Mouse (Mus musculus) intestine, embryonic 15.5 days (tissue): ENCODE data around the gene Zkscan6. TPM values are rescaled to one million over a fixed set of nuclear protein-coding genes. Genes with fewer than 3 reads are reported as not detected.

Experiments used
- ATAC-seq: fragments of 200-750 bp; cut with Nextera tagmentation; 2 replicates; pipeline ENCODE4 v1.8.0; 2017; ENCODE audit warnings: moderate TSS enrichment, moderate library complexity
- H3K27ac ChIP-seq: fragments of 300-500 bp; sonication (generic); 2 replicates; pipeline ENCODE4 v1.5.1; 2015; ENCODE audit warnings: mild to moderate bottlenecking, inconsistent platforms
- H3K27me3 ChIP-seq: fragments of 300-500 bp; sonication (generic); replicated peaks from 2 replicates; pipeline ENCODE4 v1.6.1; 2015; ENCODE audit warnings: inconsistent platforms
- H3K36me3 ChIP-seq: fragments of 300-500 bp; sonication (generic); 2 replicates; pipeline ENCODE4 v1.6.1; 2015; ENCODE audit warnings: inconsistent platforms
- H3K4me1 ChIP-seq: fragments of 300-500 bp; sonication (generic); replicated peaks from 2 replicates; pipeline ENCODE4 v1.6.1; 2015; ENCODE audit warnings: inconsistent platforms
- H3K4me2 ChIP-seq: fragments of 300-500 bp; sonication (generic); replicated peaks from 2 replicates; pipeline ENCODE4 v1.6.1; 2015; ENCODE audit warnings: mild to moderate bottlenecking, inconsistent platforms
- H3K4me3 ChIP-seq: fragments of 300-500 bp; sonication (generic); replicated peaks from 2 replicates; pipeline ENCODE4 v1.5.1; 2015; ENCODE audit warnings: inconsistent platforms
- H3K9ac ChIP-seq: fragments of 300-500 bp; sonication (generic); 2 replicates; pipeline ENCODE4 v1.6.1; 2015; ENCODE audit warnings: inconsistent platforms
- H3K9me3 ChIP-seq: fragments of 300-500 bp; sonication (generic); 2 replicates; pipeline ENCODE4 v1.6.1; 2016; ENCODE audit warnings: inconsistent platforms
- WGBS: fragments of 180-500 bp; shearing (Covaris S2); methylation state at CpG from one replicate; pipeline ENCODE4 v1.1.7; 2015; 5-methylcytosine and 5-hydroxymethylcytosine counted together
- polyA plus RNA-seq: library from polyadenylated mRNA; unstranded; fragments of >200 nt; fragmentation: Nextera tagmentation; extraction: Ambion mirVana; gene quantifications from 2 replicates; pipeline ENCODE4 v1.2.1, GENCODE M21; 2015

Gene Zkscan6
- polyA plus RNA-seq, 1 experiment from 2014 or later, result 15.1 TPM

DNA sequence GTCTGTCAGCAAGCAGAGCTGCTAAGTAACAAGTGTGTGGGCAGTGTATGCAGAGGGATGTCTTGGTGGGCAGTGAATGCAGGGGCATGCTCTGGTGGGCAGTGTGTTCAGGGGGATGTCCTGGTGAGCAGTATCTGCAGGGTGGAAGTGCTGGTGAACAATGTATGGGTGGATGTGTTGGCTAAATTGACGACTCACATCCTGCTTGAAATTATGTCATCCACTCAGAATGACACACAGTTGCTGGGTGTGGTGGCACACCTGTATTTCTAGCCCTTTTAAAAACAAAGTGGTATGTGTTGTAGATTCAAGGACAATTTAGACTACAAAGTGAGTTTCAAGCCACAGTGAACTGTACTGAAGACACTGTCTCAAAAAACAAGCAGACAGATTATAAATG lies 11.2 kb downstream of the Zkscan6 start:
- H3K4me3 ChIP-seq, result no peak overlapping the region
- no peaks in the 10 kb centered on the region for H3K9me3 ChIP-seq
- H3K9ac ChIP-seq, result no peak overlapping the region
- no peak overlapping the region for H3K4me2 ChIP-seq
- H3K4me1 ChIP-seq, result no peaks in the 10 kb centered on the region
- 63% methylated on average over 1 of the region's 1 CpGs for WGBS
- no peaks in the 10 kb centered on the region for H3K27me3 ChIP-seq
- no peak for ATAC-seq
- no peak overlapping the region for H3K27ac ChIP-seq
- peaks cover 17% of the 10 kb centered on the region for H3K36me3 ChIP-seq

DNA sequence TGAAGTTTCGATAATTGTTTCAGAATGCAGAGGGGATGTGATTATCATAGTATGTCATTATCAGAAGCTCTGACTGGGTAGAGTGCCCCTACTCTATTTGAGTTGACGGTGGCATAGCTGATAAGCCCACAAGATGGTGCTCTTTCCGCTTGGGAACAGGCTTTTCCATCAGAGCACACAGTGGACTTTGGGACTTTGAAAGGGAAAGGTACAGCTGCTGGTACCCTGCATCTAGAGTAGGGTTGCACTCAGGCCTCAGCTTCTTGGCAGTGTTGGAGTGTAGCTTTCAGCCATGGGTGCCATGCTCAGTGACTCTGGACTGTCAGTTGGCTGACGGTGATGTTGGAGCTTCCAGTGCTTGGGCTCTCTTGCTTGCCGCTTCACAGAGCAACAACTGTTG lies 13.3 kb downstream of the Zkscan6 start:
- no peaks in the 10 kb centered on the region for H3K27me3 ChIP-seq
- no peak overlapping the region for H3K4me2 ChIP-seq
- WGBS, result 72% methylated on average over 5 of the region's 5 CpGs
- no peaks in the 10 kb centered on the region for H3K4me1 ChIP-seq
- H3K9me3 ChIP-seq, result no peaks in the 10 kb centered on the region
- no peak overlapping the region for H3K9ac ChIP-seq
- H3K4me3 ChIP-seq, result no peak overlapping the region
- H3K36me3 ChIP-seq, result peaks cover 14% of the 10 kb centered on the region
- ATAC-seq, result peak; percentile 62; the same call in 1 of the 2 replicates
- no peak overlapping the region for H3K27ac ChIP-seq

DNA sequence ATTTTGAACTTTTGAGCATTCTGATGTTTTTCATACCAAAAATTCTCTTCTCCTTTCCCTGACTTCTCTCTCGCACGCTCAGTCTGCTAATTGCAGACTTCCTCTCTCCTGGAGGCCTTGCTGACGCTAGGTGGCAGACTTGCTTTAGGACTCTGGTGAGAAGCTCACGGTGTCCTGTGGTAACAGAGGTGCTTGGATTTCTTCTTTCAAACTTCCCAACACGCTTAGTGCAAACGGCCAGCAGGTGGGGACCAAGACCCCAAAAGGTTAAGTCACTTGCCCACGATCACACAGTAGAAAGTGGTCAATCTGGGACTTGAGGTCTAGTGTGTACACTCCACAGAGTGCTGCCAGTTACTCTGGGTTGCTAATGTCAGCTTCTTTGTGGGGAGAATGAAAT lies 13.9 kb downstream of the Zkscan6 start:
- Histone ChIP-seq H3K27ac (no peak overlapping the region), H3K36me3 (peaks cover 11% of the 10 kb centered on the region), H3K9ac (no peak overlapping the region), H3K9me3 (no peaks in the 10 kb centered on the region), H3K27me3 (no peaks in the 10 kb centered on the region), H3K4me1 (no peaks in the 10 kb centered on the region), H3K4me3 (no peak overlapping the region), H3K4me2 (no peak overlapping the region)
- 14% methylated on average over 7 of the region's 7 CpGs for WGBS
- ATAC-seq, result peak; percentile 80

DNA sequence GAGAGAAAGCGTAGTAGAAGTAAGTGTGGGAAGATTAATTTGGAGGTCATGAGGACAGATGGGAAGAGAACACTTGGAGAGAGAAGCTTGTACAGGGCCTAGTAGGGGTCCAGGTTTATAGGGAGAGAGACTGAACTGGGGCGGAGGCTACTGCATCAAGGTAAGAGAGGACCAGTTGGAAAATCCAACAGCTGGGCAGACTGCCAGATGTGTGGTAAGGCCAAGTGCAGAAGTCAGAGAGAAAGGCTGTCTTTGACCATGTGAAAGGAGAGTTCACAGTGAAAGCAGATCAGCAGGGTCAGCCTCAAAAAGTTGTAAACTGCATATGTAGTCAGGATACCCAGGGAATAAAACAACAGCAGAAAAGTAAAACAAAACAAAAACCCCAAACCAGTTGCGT lies 17.6 kb downstream of the Zkscan6 start:
- Histone ChIP-seq H3K27ac (no peak overlapping the region), H3K36me3 (peaks cover 16% of the 10 kb centered on the region), H3K27me3 (no peaks in the 10 kb centered on the region), H3K9me3 (no peaks in the 10 kb centered on the region), H3K4me1 (no peaks in the 10 kb centered on the region), H3K9ac (no peak overlapping the region), H3K4me3 (no peak overlapping the region), H3K4me2 (no peak overlapping the region)
- 79% methylated on average over 3 of the region's 3 CpGs for WGBS
- ATAC-seq, result no peak

DNA sequence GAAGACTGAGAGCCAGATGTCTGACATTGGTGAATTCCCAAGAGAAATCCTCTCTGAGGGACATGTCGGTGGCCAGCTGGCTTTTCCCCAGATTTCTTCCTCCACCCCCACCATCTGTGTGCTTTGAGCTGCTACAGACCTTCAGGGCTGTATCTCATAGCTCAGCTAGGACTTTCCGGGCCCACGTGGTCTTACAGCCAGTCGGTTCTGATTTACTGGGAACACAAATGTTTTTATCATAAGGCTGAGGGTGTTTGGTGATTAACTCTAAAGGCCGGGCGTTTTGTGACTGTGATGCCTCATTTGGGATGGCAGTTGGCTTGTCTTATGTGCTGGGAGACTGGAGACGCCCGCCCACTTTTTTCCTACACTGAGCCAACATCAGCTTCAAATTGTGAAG lies 32.0 kb downstream of the Zkscan6 start:
- Histone ChIP-seq H3K36me3 (no peaks in the 10 kb centered on the region), H3K9me3 (no peaks in the 10 kb centered on the region), H3K4me3 (no peak overlapping the region), H3K27me3 (no peaks in the 10 kb centered on the region), H3K4me1 (no peaks in the 10 kb centered on the region), H3K9ac (no peak overlapping the region), H3K4me2 (no peak overlapping the region), H3K27ac (no peak overlapping the region)
- ATAC-seq, result peak; percentile 47; the same call in 1 of the 2 replicates
- 48% methylated on average over 8 of the region's 8 CpGs for WGBS

DNA sequence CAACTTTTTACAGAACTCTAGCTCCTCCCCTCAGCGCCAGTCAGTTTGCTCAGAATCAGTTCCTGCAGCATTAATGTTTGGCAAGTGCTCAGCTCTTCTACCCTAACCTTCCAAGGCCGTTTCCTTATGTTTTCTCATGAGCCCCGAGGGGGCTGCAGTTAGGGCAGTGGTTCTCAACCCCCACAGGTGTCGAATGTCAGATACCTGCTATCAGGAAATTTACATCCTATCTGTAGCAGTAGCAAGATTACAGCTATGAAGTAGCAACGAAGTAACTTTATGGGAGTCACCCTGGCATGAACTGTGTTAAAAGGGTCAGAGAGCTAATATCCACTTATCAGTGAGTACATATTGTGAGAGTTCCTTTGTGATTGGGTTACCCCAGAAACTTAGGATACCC lies 39.5 kb downstream of the Zkscan6 start:
- Histone ChIP-seq H3K4me3 (no peak overlapping the region), H3K27ac (no peak overlapping the region), H3K4me2 (no peak overlapping the region), H3K4me1 (no peaks in the 10 kb centered on the region), H3K27me3 (no peaks in the 10 kb centered on the region), H3K9ac (no peak overlapping the region), H3K36me3 (no peaks in the 10 kb centered on the region), H3K9me3 (no peaks in the 10 kb centered on the region)
- 49% methylated on average over 5 of the region's 5 CpGs for WGBS
- ATAC-seq, result no peak

DNA sequence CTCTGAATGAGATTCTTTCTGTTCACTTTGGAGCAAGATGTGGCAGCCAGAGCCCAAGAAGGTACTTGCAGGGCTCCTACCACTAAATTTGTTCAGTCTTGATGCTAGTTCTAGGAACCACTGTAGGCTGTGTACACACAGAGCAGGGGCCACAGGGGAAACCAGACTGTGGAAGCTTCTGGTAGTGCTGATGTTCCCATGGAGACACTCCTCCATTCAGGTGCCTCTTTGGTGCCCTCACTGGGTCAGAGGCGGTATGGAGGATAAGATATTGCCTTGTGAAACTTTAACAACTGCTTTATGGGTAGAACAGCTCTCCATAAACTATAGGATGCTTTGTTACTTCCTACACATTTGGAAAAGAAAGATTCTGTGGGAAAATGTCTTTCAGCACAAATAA lies 45.1 kb downstream of the Zkscan6 start:
- no peak for ATAC-seq

DNA sequence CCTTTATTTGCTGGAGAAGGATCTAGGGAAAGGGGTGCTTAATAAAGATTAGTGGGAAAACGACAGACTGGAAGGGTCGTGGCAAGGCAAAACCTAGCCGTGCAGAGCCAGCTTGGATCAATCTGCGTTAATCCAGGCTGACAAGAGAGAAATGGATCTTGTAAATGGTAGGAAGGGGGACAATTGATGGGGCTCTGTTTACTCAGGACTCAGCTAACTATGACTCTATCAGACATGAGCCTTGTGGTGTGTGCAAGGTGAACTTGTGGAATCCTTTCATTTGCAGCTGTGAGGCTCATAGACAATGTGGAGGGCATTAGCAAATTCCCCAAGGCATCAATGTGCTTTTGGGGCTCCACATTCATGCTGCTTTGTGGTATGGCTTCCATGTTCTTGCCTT lies 54.5 kb downstream of the Zkscan6 start:
- WGBS, result 27% methylated on average over 4 of the region's 4 CpGs
- no peak overlapping the region for H3K9ac ChIP-seq
- H3K27me3 ChIP-seq, result no peaks in the 10 kb centered on the region
- no peaks in the 10 kb centered on the region for H3K9me3 ChIP-seq
- no peak for ATAC-seq
- no peak overlapping the region for H3K4me3 ChIP-seq
- no peaks in the 10 kb centered on the region for H3K4me1 ChIP-seq
- H3K4me2 ChIP-seq, result no peak overlapping the region
- H3K27ac ChIP-seq, result no peak overlapping the region
- H3K36me3 ChIP-seq, result no peaks in the 10 kb centered on the region

More for the DNA sequence above, 45.1 kb downstream of the Zkscan6 start:
- Histone ChIP-seq H3K36me3 (no peaks in the 10 kb centered on the region), H3K9me3 (no peaks in the 10 kb centered on the region), H3K4me3 (no peak overlapping the region), H3K4me2 (no peak overlapping the region), H3K27ac (no peak overlapping the region), H3K4me1 (no peaks in the 10 kb centered on the region), H3K27me3 (no peaks in the 10 kb centered on the region), H3K9ac (no peak overlapping the region)
- 19% methylated on average over 1 of the region's 1 CpGs for WGBS

DNA sequence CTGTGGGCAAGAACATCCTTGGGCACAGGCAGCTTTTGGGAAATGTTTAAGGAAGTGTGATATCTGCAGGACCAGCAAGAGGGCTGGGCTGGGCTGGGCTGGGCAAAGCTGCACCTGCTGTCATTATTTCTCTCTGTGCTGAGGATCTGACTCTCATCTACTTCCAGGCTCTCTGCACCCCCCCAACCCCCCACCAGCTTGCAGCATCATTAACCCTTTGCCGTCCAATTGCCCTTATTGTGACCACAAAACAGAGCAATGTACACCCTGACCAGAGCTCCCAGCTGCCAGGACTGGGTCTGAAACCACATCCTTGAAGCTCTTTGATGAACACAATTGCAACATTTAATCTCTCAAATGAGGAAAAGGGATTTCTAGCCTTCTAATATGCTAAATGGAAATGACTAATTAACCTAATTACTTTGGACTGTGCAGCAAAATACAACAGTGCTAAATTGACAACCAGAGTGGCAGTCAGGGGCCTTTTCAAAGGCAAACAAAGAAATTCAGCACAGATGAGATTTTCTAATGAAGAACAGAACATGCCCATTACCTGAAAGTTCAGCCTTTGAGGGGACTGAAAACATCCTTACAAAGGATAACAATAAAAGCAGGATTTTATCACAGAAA lies 70.3 kb downstream of the Zkscan6 start:
- no peaks in the 10 kb centered on the region for H3K27me3 ChIP-seq
- no peak for ATAC-seq
- H3K9me3 ChIP-seq, result no peaks in the 10 kb centered on the region
- 67% methylated on average over 1 of the region's 1 CpGs for WGBS
- no peak overlapping the region for H3K9ac ChIP-seq
- no peak overlapping the region for H3K4me3 ChIP-seq
- H3K4me2 ChIP-seq, result no peak overlapping the region
- H3K36me3 ChIP-seq, result no peaks in the 10 kb centered on the region
- H3K4me1 ChIP-seq, result no peaks in the 10 kb centered on the region
- H3K27ac ChIP-seq, result no peak overlapping the region

Other genes starting within 250 kb of the Zkscan6 start
- gene Map2k4, start 18.9 kb upstream of the Zkscan6 start, polyA plus RNA-seq, result 54.8 and 57.8 TPM in 2 replicates